Mouse (Mus musculus): Measurements from ENCODE around the gene Taar8a. TPM values are rescaled to one million over a fixed set of nuclear protein-coding genes. Genes with fewer than 3 reads are reported as not detected.
"Not testable (repeated sequence)": the region's sequence is repeated elsewhere in the genome, so short reads cannot be mapped to it uniquely, and the experiment has no call there.

Gene Taar8a
- not detected for polyA plus RNA-seq (2012; fragmentation: generic; extraction: Trizol)
- long read RNA-seq, experiment 1: 0 reads
- long read RNA-seq, experiment 2: 0 reads

- not testable (repeated sequence) for H3K27me3 ChIP-seq (ENCODE audit: control insufficient read depth, insufficient read depth, insufficient read length); H3K79me2 ChIP-seq (ENCODE audit: control insufficient read depth, insufficient read depth); H3ac ChIP-seq (ENCODE audit: control insufficient read depth, insufficient read length, low read depth); H3K4me3 ChIP-seq (ENCODE audit: insufficient read depth, poor library complexity, severe bottlenecking); H3K79me3 ChIP-seq (ENCODE audit: low read depth); H3K36me3 ChIP-seq (ENCODE audit: control insufficient read depth, insufficient read depth)
Observed at GRCm38 (mm10) chr10:24076200-24076599, at the start of gene Taar8a. Gene Taar8a, plus strand, starts transcription at chr10:24076500.

- no peak for TF ChIP-seq FOSL1 (IDR thresholded peaks at IDR 0.05; ENCODE audit: insufficient read depth, low read length, poor library complexity, severe bottlenecking)
- TF ChIP-seq CTCF (IDR thresholded peaks at IDR 0.05; ENCODE audit: control insufficient read depth, insufficient read depth, insufficient read length): no peak
- no peak for TF ChIP-seq MYOD1 (IDR thresholded peaks at IDR 0.05; ENCODE audit: control insufficient read depth, insufficient read length, low read depth)
- TF ChIP-seq MYOG (IDR thresholded peaks at IDR 0.05; ENCODE audit: control insufficient read depth, extremely low read depth, insufficient read length): no peak
- TF ChIP-seq MAX (IDR thresholded peaks at IDR 0.05): no peak
- Histone ChIP-seq H3K4me3 (ENCODE audit: insufficient read depth, poor library complexity, severe bottlenecking) (no peak within 1 kb of the TSS), H3K36me3 (ENCODE audit: control insufficient read depth, insufficient read depth) (no peaks in the 10 kb centered on the region), H3K79me3 (ENCODE audit: low read depth) (no peaks in the 10 kb centered on the region), H3ac (ENCODE audit: control insufficient read depth, insufficient read length, low read depth) (no peak within 1 kb of the TSS), H3K79me2 (ENCODE audit: control insufficient read depth, insufficient read depth) (no peaks in the 10 kb centered on the region), H3K27me3 (ENCODE audit: control insufficient read depth, insufficient read depth, insufficient read length) (peaks cover 2% of the 10 kb centered on the region)
Observed at GRCm38 (mm10) chr10:24026922-24027321, 49.4 kb upstream of the Taar8a start, which contains the start of gene Taar7d. Gene Taar7d, plus strand, starts transcription at chr10:24027222.

- no peak overlapping the region for H3K4me3 ChIP-seq (ENCODE audit: insufficient read depth, poor library complexity, severe bottlenecking)
- no peaks in the 10 kb centered on the region for H3K79me3 ChIP-seq (ENCODE audit: low read depth)
- H3K27me3 ChIP-seq (ENCODE audit: control insufficient read depth, insufficient read depth, insufficient read length): no peaks in the 10 kb centered on the region
- no peak for TF ChIP-seq MAX (IDR thresholded peaks at IDR 0.05)
- TF ChIP-seq USF1 (IDR thresholded peaks at IDR 0.05; ENCODE audit: low read depth): no peak
- TF ChIP-seq CEBPB (IDR thresholded peaks at IDR 0.05; ENCODE audit: low read depth): no peak
- no peak for TF ChIP-seq MYOG (IDR thresholded peaks at IDR 0.05; ENCODE audit: control insufficient read depth, extremely low read depth, insufficient read length)
- TF ChIP-seq FOSL1 (IDR thresholded peaks at IDR 0.05; ENCODE audit: insufficient read depth, low read length, poor library complexity, severe bottlenecking): no peak
- no peak for TF ChIP-seq MYOD1 (IDR thresholded peaks at IDR 0.05; ENCODE audit: control insufficient read depth, insufficient read length, low read depth)
- no peak for TF ChIP-seq CTCF (IDR thresholded peaks at IDR 0.05; ENCODE audit: control insufficient read depth, insufficient read depth, insufficient read length)
- H3ac ChIP-seq (ENCODE audit: control insufficient read depth, insufficient read length, low read depth): no peak overlapping the region
- no peaks in the 10 kb centered on the region for H3K79me2 ChIP-seq (ENCODE audit: control insufficient read depth, insufficient read depth)
- no peaks in the 10 kb centered on the region for H3K36me3 ChIP-seq (ENCODE audit: control insufficient read depth, insufficient read depth)
Observed at GRCm38 (mm10) chr10:24031347-24031746, 45.0 kb upstream of the Taar8a start.

GRCm38 (mm10) chr10:24037314-24037713, 39.0 kb upstream of the Taar8a start, which contains the start of gene Taar7e:
Gene Taar7e, plus strand, starts transcription at chr10:24037614.
- Histone ChIP-seq H3K27me3 (ENCODE audit: control insufficient read depth, insufficient read depth, insufficient read length) (no peaks in the 10 kb centered on the region), H3K79me2 (ENCODE audit: control insufficient read depth, insufficient read depth) (no peaks in the 10 kb centered on the region), H3K36me3 (ENCODE audit: control insufficient read depth, insufficient read depth) (no peaks in the 10 kb centered on the region), H3K79me3 (ENCODE audit: low read depth) (no peaks in the 10 kb centered on the region), H3ac (ENCODE audit: control insufficient read depth, insufficient read length, low read depth) (no peak within 1 kb of the TSS), H3K4me3 (ENCODE audit: insufficient read depth, poor library complexity, severe bottlenecking) (no peak within 1 kb of the TSS)
- TF ChIP-seq MYOD1 (IDR thresholded peaks at IDR 0.05; ENCODE audit: control insufficient read depth, insufficient read length, low read depth) (no peak), CTCF (IDR thresholded peaks at IDR 0.05; ENCODE audit: control insufficient read depth, insufficient read depth, insufficient read length) (no peak), FOSL1 (IDR thresholded peaks at IDR 0.05; ENCODE audit: insufficient read depth, low read length, poor library complexity, severe bottlenecking) (no peak), MAX (IDR thresholded peaks at IDR 0.05) (no peak), MYOG (IDR thresholded peaks at IDR 0.05; ENCODE audit: control insufficient read depth, extremely low read depth, insufficient read length) (no peak), USF1 (IDR thresholded peaks at IDR 0.05; ENCODE audit: low read depth) (no peak), CEBPB (IDR thresholded peaks at IDR 0.05; ENCODE audit: low read depth) (no peak)

GRCm38 (mm10) chr10:24040120-24040869, 36.0 kb upstream of the Taar8a start:
- TF ChIP-seq MYOD1 (IDR thresholded peaks at IDR 0.05; ENCODE audit: control insufficient read depth, insufficient read length, low read depth): no peak
- no peak for TF ChIP-seq MYOG (IDR thresholded peaks at IDR 0.05; ENCODE audit: control insufficient read depth, extremely low read depth, insufficient read length)
- no peak for TF ChIP-seq CEBPB (IDR thresholded peaks at IDR 0.05; ENCODE audit: low read depth)
- no peak for TF ChIP-seq MAX (IDR thresholded peaks at IDR 0.05)
- TF ChIP-seq USF1 (IDR thresholded peaks at IDR 0.05; ENCODE audit: low read depth): no peak
- TF ChIP-seq CTCF (IDR thresholded peaks at IDR 0.05; ENCODE audit: control insufficient read depth, insufficient read depth, insufficient read length): no peak
- TF ChIP-seq FOSL1 (IDR thresholded peaks at IDR 0.05; ENCODE audit: insufficient read depth, low read length, poor library complexity, severe bottlenecking): no peak
- H3ac ChIP-seq (ENCODE audit: control insufficient read depth, insufficient read length, low read depth): no peak overlapping the region

GRCm38 (mm10) chr10:24049210-24049609, 27.1 kb upstream of the Taar8a start, which contains the start of gene Taar7f:
Gene Taar7f, plus strand, starts transcription at chr10:24049510.
- H3ac ChIP-seq (ENCODE audit: control insufficient read depth, insufficient read length, low read depth): no peak within 1 kb of the TSS
- H3K4me3 ChIP-seq (ENCODE audit: insufficient read depth, poor library complexity, severe bottlenecking): no peak within 1 kb of the TSS
- H3K36me3 ChIP-seq (ENCODE audit: control insufficient read depth, insufficient read depth): no peaks in the 10 kb centered on the region
- no peaks in the 10 kb centered on the region for H3K27me3 ChIP-seq (ENCODE audit: control insufficient read depth, insufficient read depth, insufficient read length)
- no peaks in the 10 kb centered on the region for H3K79me3 ChIP-seq (ENCODE audit: low read depth)
- H3K79me2 ChIP-seq (ENCODE audit: control insufficient read depth, insufficient read depth): no peaks in the 10 kb centered on the region
- TF ChIP-seq CTCF (IDR thresholded peaks at IDR 0.05; ENCODE audit: control insufficient read depth, insufficient read depth, insufficient read length) (no peak), MAX (IDR thresholded peaks at IDR 0.05) (no peak), FOSL1 (IDR thresholded peaks at IDR 0.05; ENCODE audit: insufficient read depth, low read length, poor library complexity, severe bottlenecking) (no peak), USF1 (IDR thresholded peaks at IDR 0.05; ENCODE audit: low read depth) (no peak), MYOG (IDR thresholded peaks at IDR 0.05; ENCODE audit: control insufficient read depth, extremely low read depth, insufficient read length) (no peak), CEBPB (IDR thresholded peaks at IDR 0.05; ENCODE audit: low read depth) (no peak), MYOD1 (IDR thresholded peaks at IDR 0.05; ENCODE audit: control insufficient read depth, insufficient read length, low read depth) (no peak)

More at GRCm38 (mm10) chr10:24040120-24040869, 36.0 kb upstream of the Taar8a start:
- no peaks in the 10 kb centered on the region for H3K79me2 ChIP-seq (ENCODE audit: control insufficient read depth, insufficient read depth)
- no peaks in the 10 kb centered on the region for H3K36me3 ChIP-seq (ENCODE audit: control insufficient read depth, insufficient read depth)
- H3K79me3 ChIP-seq (ENCODE audit: low read depth): no peaks in the 10 kb centered on the region
- no peaks in the 10 kb centered on the region for H3K27me3 ChIP-seq (ENCODE audit: control insufficient read depth, insufficient read depth, insufficient read length)
- H3K4me3 ChIP-seq (ENCODE audit: insufficient read depth, poor library complexity, severe bottlenecking): no peak overlapping the region

Measured in C2C12 (cell line).